Mouse (Mus musculus): ENCODE measurements around the gene Rabggta. TPM values are rescaled to one million over a fixed set of nuclear protein-coding genes. Genes with fewer than 3 reads are reported as not detected.
A peak's percentile ranks its signal among the peaks of the same experiment; 100 is the strongest.

Rabggta gene
- total RNA-seq, 2 experiments from 2014 or later, result 13.1 to 13.9 TPM

DNA sequence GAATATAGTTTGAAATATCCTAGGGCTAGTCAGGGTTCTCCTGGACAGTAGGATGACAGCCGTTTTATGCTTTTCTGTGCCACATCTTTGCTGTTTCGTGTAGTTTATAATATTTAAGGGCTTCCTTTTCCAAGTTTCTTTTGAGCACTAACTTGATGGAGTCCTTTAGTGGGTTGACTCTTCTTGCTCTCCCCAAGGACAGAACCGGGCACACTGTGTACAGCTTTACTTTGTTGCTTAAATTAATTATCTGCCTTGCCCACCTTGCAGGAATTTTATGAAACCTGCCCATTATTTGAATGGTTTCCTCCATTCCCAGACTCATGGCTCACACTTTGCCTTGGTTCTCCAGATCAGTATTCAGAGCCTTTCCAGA lies 40.0 kb downstream of the Rabggta start:
- no peak for DNase-seq

GRCm38 (mm10) chr14:55681160-55682117 lies 40.6 kb downstream of the Rabggta start, which contains the start of gene Tinf2:
Tinf2 (minus strand) TSS chr14:55681820.
- peak; percentile 92 for DNase-seq

- no peak for DNase-seq
Measured at GRCm38 (mm10) chr14:55677615-55678014, 44.4 kb downstream of the Rabggta start.

DNA sequence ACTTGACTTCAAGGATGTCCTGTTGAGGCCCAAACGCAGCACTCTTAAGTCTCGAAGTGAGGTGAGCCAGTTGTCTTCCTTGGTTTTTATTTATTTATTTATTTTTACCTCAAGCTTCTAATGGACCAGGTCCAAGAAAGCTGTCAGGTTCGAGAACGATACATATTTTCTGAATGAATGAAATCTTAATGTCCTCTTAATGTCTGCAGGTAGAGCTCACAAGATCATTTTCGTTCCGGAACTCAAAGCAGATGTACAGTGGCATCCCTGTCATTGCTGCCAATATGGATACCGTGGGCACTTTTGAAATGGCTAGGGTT lies 49.4 kb downstream of the Rabggta start:
- DNase-seq, result no peak

- peak; percentile 86 for DNase-seq
Measured at GRCm38 (mm10) chr14:55671833-55672740, 50.0 kb downstream of the Rabggta start, which contains the start of the genes Gmpr2 and Nedd8. Gmpr2 (plus strand) TSS chr14:55671941. Nedd8 (minus strand) TSS chr14:55672124.

- DNase-seq, result no peak
Measured at GRCm38 (mm10) chr14:55671486-55671832, 50.6 kb downstream of the Rabggta start.

Other genes with a start within 250 kb of the Rabggta start
- gene Dhrs4, start 243.5 kb downstream of the Rabggta start, total RNA-seq (2021), result 100 to 1,000 TPM; 102 to 115 TPM
- gene Carmil3, start 231.6 kb downstream of the Rabggta start, total RNA-seq (2021), result 1 to 10 TPM; 2.9 to 5.9 TPM
- gene Cpne6, start 211.8 kb downstream of the Rabggta start, total RNA-seq (2021), result under 1 TPM in 1 of 2 experiments, not detected in 1; 0.12 TPM
- gene Nrl, start 197.3 kb downstream of the Rabggta start, total RNA-seq (2021), result not detected
- 10 to 100 TPM; 19.7 to 21.5 TPM for gene Pck2, start 182.0 kb downstream of the Rabggta start, total RNA-seq (2021)
- 10 to 100 TPM; 60.8 to 63.0 TPM for gene Dcaf11, start 162.3 kb downstream of the Rabggta start, total RNA-seq (2021)
- not detected for gene A730061H03Rik, start 161.9 kb downstream of the Rabggta start, total RNA-seq (2021)
- 100 to 1,000 TPM; 122 to 152 TPM for gene Fitm1, start 146.6 kb downstream of the Rabggta start, total RNA-seq (2021)
- gene Psme1, start 144.1 kb downstream of the Rabggta start, total RNA-seq (2021), result 100 to 1,000 TPM; 232 to 244 TPM
- gene Emc9, start 137.0 kb downstream of the Rabggta start, total RNA-seq (2021), result 10 to 100 TPM; 37.3 to 40.1 TPM
- gene Psme2, start 131.2 kb downstream of the Rabggta start, total RNA-seq (2021), result 100 to 1,000 TPM; 127 to 153 TPM
- 10 to 100 TPM; 25.9 to 27.9 TPM for gene Rnf31, start 130.6 kb downstream of the Rabggta start, total RNA-seq (2021)
- 1 to 10 TPM; 7.6 to 9.9 TPM for gene Irf9, start 118.7 kb downstream of the Rabggta start, total RNA-seq (2021)
- under 1 TPM; 0.43 to 0.54 TPM for gene Rec8, start 104.2 kb downstream of the Rabggta start, total RNA-seq (2021)
- 10 to 100 TPM; 64.6 to 67.1 TPM for gene Ipo4, start 86.3 kb downstream of the Rabggta start, total RNA-seq (2021)
- 1 to 10 TPM; 3.7 to 4.3 TPM for gene Gm49378, start 84.4 kb downstream of the Rabggta start, total RNA-seq (2021)
- 10 to 100 TPM; 60.1 to 72.3 TPM for gene Tm9sf1, start 78.5 kb downstream of the Rabggta start, total RNA-seq (2021)
- gene Tssk4, start 72.1 kb downstream of the Rabggta start, total RNA-seq (2021), result 1 to 10 TPM; 1.1 to 1.2 TPM
- 10 to 100 TPM; 63.2 to 66.7 TPM for gene Mdp1, start 61.8 kb downstream of the Rabggta start, total RNA-seq (2021)
- 10 to 100 TPM; 16.6 to 21.0 TPM for gene Gmpr2, start 50.3 kb downstream of the Rabggta start, total RNA-seq (2021)
- gene Nedd8, start 50.1 kb downstream of the Rabggta start, total RNA-seq (2021), result 100 to 1,000 TPM; 296 to 328 TPM
- gene Tinf2, start 40.4 kb downstream of the Rabggta start, total RNA-seq (2021), result 10 to 100 TPM; 23.4 to 25.7 TPM
- gene Tgm1, start 8.3 kb downstream of the Rabggta start, total RNA-seq (2021), result under 1 TPM; 0.20 to 0.50 TPM
- 10 to 100 TPM; 46.0 to 51.4 TPM for gene Dhrs1, start 23.4 kb upstream of the Rabggta start, total RNA-seq (2021)
- 10 to 100 TPM; 17.8 to 18.3 TPM for gene Nop9, start 23.4 kb upstream of the Rabggta start, total RNA-seq (2021)
- 1 to 10 TPM; 1.2 to 2.2 TPM for gene Cideb, start 36.2 kb upstream of the Rabggta start, total RNA-seq (2021)
- under 1 TPM; 0.11 to 0.26 TPM for gene Ltb4r2, start 39.2 kb upstream of the Rabggta start, total RNA-seq (2021)
- under 1 TPM; 0.50 TPM for gene Ltb4r1, start 43.7 kb upstream of the Rabggta start, total RNA-seq (2021)
- gene Adcy4, start 61.8 kb upstream of the Rabggta start, total RNA-seq (2021), result 10 to 100 TPM; 18.9 to 22.3 TPM
- gene Ripk3, start 66.6 kb upstream of the Rabggta start, total RNA-seq (2021), result 10 to 100 TPM; 10.6 to 14.0 TPM
- 10 to 100 TPM; 12.7 to 13.3 TPM for gene Nfatc4, start 100.9 kb upstream of the Rabggta start, total RNA-seq (2021)
- 10 to 100 TPM; 36.0 to 36.3 TPM for gene Nynrin, start 131.7 kb upstream of the Rabggta start, total RNA-seq (2021)
- under 1 TPM; 0.62 to 0.65 TPM for gene Cbln3, start 162.1 kb upstream of the Rabggta start, total RNA-seq (2021)
- 10 to 100 TPM; 11.6 to 12.0 TPM for gene Khnyn, start 162.7 kb upstream of the Rabggta start, total RNA-seq (2021)
- 10 to 100 TPM; 57.0 to 61.3 TPM for gene Sdr39u1, start 178.0 kb upstream of the Rabggta start, total RNA-seq (2021)
- gene Cma1, start 222.4 kb upstream of the Rabggta start, total RNA-seq (2021), result 10 to 100 TPM; 10.1 to 12.1 TPM
- gene Cma2, start 228.7 kb upstream of the Rabggta start, total RNA-seq (2021), result under 1 TPM; 0.33 to 0.43 TPM